Mouse (Mus musculus): ENCODE results near the gene Adgrl3.
A peak's percentile ranks its signal among the peaks of the same experiment; 100 is the strongest.

Gene Adgrl3

DNA sequence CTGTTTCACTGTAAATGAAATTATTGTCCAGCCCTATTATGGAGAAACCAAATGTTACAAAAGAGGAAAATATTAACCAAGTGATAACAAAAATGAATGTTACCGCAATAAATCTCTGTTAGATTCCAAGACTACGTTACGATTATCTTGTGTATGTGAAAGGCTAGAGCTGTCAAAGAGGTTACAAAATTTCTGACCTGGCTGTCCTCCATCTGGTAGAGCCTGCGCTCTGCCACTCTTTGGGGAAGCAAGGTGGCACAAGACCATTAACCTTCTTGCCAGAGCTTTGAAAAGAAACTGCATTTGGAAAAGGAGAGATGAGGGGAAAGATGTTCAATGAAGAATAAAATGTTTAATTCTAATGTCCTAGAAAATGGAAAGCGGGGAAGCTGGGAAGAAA lies 562.9 kb downstream of the Adgrl3 start:
- DNase-seq: no peak

DNA sequence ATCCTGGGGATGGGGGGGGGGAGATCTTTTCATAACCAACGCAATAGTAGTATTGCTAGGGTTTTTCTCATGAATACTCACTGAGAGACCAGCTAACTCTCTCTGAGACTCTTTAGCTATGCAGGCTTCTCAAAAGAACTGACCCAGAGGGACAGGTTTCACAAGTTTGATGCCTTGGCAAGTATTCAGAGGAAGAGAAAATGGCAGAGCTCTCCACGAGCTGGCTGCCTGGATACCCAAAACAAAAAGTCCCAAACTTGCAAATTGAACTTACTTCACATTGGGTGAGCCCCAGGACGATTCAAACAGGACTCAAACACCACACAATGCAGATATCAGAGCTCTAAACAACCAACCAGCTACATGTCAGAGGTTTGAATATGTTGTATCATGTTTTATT lies 563.5 kb downstream of the Adgrl3 start:
- DNase-seq: no peak

DNA sequence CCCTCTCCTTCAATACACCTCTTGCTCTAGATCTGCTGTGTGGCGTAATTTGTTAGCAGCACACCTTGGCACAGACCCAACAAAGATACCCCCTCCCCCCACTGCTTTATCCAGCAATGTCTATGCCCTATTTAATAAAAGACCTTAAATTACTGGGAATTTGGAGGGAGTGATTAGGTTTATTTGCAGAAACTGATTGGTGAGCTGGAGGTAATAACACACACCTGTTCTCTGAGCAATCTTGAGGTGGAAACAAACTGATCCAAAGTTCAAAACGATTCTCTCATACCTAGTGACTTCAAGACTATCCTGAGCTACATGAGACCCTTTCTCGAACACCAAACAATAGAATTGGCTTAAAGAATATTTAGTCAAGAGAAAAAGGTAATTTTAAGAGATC lies 565.0 kb downstream of the Adgrl3 start:
- peak in 1 of 2 experiments; percentile 39 for DNase-seq

DNA sequence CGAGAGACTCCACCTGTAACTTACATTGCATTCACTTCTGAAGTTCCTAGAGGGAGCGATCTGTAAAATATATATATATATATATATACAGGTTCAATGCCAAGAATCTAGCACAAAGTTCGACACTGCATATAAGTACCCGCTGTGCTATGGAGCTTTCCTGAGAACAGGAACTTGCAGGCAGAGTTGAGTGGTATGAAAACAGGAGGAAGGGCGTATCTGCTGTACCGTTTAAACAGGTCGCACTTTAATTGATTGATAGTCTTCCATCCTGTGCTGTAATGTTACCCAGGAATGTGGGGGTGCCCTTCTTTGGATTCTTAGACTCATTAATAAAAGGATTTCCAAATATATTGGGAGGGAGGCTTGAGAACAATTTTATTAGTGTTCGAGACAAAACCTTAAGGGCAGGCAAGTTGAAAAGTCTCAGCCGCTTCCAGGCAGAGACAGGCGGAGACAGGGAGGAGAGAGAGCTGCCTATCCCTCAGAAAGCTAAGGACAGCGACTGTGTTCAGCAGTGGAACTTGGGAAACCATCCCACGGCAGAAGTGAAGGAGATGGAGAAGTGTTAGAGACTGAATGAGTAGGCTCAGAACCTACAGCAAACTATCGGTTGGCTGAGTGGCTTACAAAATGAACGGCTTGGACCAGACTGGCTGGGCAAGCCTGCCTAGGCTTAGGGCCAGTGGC lies 570.2 kb downstream of the Adgrl3 start:
- no peak for DNase-seq

DNA sequence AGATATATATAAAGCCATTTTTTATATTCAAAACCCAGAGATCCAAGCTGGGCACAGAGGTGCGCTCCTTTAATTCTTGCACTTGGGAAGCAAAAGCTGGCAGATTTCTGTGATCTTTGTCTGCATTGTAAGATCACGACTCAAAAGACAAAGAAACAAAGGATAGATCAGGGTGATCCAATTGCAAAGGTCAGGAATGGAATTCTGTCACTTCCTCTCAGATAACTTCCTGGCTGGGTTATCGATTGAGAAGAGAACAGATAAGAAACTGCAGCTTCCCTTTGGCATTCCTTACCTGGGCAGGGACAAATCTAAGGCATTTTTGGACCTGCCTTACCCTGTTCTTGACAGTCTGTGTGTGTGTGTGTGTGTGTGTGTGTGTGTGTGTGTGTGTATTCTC lies 571.5 kb downstream of the Adgrl3 start:
- DNase-seq: no peak

- no peak for DNase-seq
Observed at GRCm38 (mm10) chr5:81593396-81593995, 573.6 kb downstream of the Adgrl3 start.

GRCm38 (mm10) chr5:81598041-81598440 lies 578.1 kb downstream of the Adgrl3 start:
- no peak for DNase-seq

DNA sequence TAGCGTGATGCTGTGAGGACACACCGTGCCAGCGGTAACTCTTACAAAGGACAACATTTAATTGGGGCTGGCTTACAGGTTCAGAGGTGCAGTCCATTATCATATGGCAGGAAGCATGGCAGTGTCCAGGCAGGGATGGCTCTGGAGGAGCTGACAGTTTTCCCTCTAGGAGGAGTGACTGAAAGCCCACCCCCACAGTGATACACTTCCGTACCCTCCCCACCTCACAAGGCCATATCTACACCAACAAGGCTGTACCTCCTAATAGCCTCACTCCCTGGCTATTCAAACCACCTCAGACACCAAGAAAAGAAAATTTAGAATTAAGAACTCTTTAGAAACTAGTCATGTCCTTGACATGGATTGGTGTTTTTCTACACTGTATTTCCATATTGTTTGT lies 583.0 kb downstream of the Adgrl3 start:
- no peak for DNase-seq

DNA sequence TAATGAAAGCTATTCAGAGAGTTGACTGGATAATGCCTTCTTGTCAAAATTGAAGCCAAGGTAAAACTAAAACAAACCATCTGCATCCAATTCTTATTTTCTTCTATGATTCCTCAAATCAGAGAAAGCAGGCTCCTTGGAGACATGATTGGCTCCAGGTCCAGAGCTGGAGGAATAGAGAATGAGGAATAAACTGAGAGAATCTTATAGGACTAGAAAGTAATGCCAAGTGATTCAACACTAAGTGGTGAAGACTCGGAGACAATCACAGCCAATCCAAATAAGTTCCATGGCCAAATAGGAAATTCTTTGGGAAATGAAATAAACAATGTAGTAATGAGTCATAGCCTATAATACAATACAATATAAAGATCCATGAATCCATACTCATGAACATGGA lies 585.7 kb downstream of the Adgrl3 start:
- DNase-seq: no peak

DNA sequence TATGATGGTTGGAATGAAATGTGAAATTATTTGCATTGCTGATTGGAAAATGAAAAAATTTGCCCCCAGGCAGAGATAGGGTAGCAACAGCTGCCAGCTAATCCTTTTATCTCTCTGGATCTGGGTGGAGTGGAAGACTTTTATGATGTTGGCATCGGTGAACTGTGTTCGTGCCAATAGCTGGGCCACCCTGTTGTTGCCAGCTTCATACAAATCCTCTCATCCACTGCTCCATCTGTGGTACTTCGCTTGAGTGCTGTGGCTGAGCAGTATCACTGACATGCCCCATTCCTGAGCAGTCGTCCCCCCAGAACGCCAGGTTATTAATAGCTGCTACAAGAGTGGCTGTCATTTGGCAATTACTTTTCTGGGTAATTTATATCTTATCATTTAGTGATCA lies 590.3 kb downstream of the Adgrl3 start:
- DNase-seq: peak; percentile 73 to 74

DNA sequence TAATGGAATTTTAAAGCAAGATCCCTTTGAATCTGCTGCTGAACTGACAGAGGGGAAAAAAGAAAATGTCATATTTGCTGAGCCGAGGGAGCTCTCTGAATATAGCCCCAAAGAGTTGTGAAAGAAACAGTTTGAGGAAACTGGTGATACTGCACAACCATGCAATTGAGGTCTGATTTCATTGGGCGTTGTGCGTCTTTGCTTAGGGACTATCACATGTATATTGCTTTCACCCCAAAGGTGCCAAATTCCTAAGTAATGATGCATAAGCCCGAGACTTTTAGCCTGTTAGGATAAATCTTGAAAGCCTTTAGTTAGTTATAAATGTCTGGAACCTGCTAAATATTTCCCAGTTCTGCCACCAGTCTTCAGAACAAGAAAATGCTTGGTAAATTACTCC lies 594.7 kb downstream of the Adgrl3 start:
- DNase-seq: no peak

- DNase-seq: no peak
Observed at GRCm38 (mm10) chr5:81621106-81621505, 601.2 kb downstream of the Adgrl3 start.

- no peak for DNase-seq
Observed at GRCm38 (mm10) chr5:81621715-81622114, 601.8 kb downstream of the Adgrl3 start.

DNA sequence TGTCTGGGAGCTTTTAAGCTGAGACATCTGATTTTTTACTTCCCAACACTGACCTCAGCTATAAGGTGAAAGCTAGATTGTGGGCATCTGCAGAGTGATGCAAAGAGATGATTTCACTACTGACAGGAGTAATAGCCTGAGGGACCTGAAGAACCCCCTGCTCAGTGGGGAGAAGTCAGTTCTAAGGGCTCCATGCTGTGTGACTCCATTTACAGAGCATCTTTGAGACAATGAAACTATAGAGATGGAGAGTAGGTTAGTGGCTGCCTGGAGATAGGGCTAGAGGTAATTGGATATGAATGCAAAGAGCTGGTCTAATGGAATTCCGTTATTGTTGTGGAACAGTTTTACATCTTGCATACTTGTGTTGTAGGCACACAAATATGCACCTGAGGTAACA lies 603.9 kb downstream of the Adgrl3 start:
- no peak for DNase-seq

- no peak for DNase-seq
Observed at GRCm38 (mm10) chr5:81636169-81636568, 616.2 kb downstream of the Adgrl3 start.

- DNase-seq: no peak
Observed at GRCm38 (mm10) chr5:81638422-81638821, 618.5 kb downstream of the Adgrl3 start.

DNA sequence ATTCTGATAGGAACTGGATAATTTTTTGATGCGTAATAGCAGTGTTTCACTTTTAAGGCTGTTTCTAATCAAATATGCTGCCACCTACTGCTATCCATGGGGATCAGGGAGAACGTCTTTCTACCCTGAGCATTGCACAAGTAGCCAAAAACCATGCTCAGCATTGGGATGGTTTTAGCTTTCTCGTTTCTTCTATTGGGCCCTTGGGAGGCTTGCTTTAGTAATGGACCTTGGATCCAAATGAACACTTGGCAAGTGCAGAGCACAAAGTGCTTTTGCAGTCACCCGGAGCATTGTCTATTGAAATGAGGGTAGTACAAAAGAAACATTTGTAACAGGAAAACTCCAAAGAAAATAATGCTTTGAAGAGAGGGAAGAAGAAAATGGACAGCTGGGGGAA lies 620.2 kb downstream of the Adgrl3 start:
- DNase-seq: no peak

DNA sequence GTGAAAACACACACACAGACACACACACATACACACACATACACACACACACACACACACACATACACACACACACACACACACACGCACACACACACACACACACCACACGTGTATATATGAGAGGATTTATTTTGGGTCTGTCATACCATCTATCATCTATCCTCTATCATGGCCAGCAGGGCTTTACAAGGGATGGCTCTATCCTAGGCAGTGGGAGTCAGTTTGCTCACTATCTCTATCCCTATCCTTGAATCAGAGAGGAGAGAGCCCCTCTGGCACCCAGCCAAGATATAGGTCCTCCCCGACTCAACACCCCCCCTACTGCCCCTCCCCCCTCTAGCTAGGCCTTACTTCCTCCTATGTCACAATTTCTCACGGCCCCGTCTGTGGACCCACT lies 625.6 kb downstream of the Adgrl3 start:
- DNase-seq: peak in 1 of 2 experiments; percentile 9

DNA sequence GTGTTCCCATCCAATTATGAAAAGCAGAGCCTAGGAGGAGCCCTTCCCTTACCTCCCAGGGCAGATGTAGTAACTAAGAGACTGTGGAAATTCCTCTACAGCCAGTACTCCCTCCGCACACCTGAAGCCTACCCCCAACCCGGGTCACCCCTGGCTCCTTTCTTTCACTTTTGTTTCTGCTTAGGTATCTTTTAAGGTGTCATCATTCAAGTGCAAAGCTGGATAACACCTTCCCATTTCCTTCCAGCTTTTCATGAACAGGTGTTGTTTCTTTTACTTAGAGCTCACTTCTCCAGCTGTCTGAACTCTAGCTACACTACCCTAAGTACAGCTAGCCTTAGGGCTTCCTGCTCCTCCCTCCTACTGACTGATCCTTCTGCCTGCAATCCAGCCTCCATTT lies 634.0 kb downstream of the Adgrl3 start:
- no peak for DNase-seq

DNA sequence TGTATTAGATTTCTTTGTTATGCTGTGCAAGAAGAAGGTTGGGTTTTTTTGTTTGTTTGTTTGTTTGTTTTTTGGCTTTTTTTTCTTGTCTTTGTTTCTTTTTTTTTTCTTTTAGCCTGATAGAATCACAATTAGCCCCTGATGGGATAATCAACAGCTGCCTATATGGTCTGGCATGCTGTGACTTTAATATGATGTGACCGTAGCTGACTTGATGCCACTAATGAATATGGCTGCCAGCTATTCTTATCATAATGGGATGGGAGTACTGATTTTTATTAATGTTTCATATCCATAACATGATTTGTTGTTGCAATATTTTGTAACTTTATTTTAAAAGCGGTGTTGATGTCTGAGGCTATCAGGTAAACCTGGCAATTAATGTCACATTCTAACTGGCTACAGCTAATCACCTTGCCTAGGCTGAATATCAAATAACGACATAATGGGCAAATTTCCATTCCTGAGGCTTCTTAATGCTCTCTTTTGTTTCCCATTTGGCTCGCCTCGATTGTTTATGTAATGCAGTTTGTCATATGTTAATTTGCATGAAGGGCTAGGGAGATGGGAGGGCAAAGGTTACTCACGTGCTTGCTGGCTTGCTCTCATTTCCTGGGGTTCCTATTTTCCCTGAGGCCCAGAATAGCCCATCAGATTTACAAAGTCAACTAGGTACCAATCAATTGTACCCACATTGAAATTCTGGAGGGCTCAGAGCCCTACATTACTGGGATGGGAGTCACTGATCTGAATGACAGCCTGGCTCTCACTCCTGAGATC lies 641.9 kb downstream of the Adgrl3 start:
- DNase-seq: no peak

DNA sequence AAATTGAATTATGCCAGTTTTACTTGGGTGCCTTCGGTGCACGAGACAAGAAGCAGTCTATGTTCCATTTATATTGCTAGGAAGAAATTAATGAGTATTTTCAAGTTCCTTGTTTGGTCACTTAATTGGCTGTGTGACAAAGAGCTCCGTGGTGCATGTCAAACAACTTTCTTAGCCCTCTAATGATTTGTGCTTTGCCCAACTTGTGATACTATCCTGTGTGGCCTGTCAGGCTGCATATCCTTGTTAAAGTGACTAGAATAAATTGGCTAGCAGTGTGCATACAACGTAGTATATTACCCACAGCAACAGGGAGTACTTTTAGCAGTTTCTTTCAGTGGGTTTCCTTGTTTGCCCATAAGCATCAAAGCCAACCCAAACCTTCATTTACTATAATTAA lies 651.1 kb downstream of the Adgrl3 start:
- DNase-seq: no peak

- DNase-seq: no peak
Observed at GRCm38 (mm10) chr5:81674275-81674974, 654.5 kb downstream of the Adgrl3 start.

DNA sequence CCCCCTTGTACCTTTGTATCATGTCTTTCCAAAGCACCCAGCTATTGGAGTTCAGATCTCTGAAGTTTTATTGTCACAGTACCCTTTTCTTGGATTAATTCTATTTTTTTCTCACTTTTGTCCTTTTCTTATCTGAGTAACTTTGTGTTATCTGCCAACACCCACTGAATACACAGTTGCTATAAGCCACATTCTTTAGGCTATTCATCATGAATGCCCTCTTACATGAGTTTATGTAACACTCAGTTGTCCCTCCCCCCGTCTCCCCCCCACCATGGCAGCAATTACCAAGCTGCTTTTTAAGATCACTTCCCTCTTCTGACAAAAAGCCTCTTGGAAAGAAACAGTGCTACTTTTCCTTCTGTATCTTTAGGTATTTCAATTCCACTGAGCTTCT lies 655.0 kb downstream of the Adgrl3 start:
- DNase-seq: no peak

DNA sequence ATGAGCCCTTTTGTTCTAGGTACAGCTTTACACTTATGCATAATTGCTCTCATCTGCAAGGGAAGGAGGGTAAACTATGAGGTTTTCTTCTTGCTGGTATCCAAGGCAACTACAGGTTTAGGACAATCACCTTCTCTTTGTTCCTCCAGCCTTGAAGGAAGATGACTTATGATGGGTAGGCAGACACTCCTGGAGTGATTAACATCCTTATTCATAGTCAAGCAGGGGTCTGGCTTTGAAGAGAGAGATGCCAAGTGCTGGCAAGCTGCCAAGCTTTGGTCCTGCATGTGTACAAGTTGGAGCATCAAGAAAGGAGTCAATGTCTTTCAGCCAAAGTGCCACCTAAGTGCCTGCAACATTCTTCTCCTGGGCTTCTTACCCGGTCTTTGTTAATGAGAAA lies 657.0 kb downstream of the Adgrl3 start:
- DNase-seq: peak; percentile 47 to 58
